Mouse (Mus musculus) cerebellum, postnatal 25 days (tissue): Measurements from ENCODE around the gene Pcyt1b.
A peak's percentile ranks its signal among the peaks of the same experiment; 100 is the strongest.

Experiments used
- DNase-seq, 2 experiments: peaks; one replicate each; pipeline ENCODE4 v3.0.0; 2021; ENCODE audit warnings: mixed read lengths in 2 of 2

Pcyt1b gene

GRCm38 (mm10) chrX:93654218-93655002 lies at the start of gene Pcyt1b:
Gene Pcyt1b (plus strand): TSS chrX:93654863.
- no peak for DNase-seq

GRCm38 (mm10) chrX:93630256-93630655 lies 24.4 kb upstream of the Pcyt1b start:
- peak in 1 of 2 experiments; percentile 21 for DNase-seq

- peak; percentile 89 to 92 for DNase-seq
These were observed 22.8 kb upstream of the Pcyt1b start, which contains the start of gene Pola1 for GRCm38 (mm10) chrX:93631657-93632449. Gene Pola1 (minus strand): TSS chrX:93632155.

- DNase-seq, result no peak
These were observed 19.7 kb upstream of the Pcyt1b start for GRCm38 (mm10) chrX:93634861-93635375.

- no peak for DNase-seq
These were observed 11.1 kb upstream of the Pcyt1b start for GRCm38 (mm10) chrX:93643600-93643999.

GRCm38 (mm10) chrX:93644022-93644421 lies 10.6 kb upstream of the Pcyt1b start:
- DNase-seq, result no peak

- DNase-seq, result no peak
These were observed 3.9 kb upstream of the Pcyt1b start for GRCm38 (mm10) chrX:93650738-93651137.

GRCm38 (mm10) chrX:93655153-93655552 lies 490 bp downstream of the Pcyt1b start:
- no peak for DNase-seq

- no peak for DNase-seq
These were observed 9.4 kb downstream of the Pcyt1b start for GRCm38 (mm10) chrX:93663919-93664586.

- no peak for DNase-seq
These were observed 10.1 kb downstream of the Pcyt1b start for GRCm38 (mm10) chrX:93664787-93665186.

GRCm38 (mm10) chrX:93674432-93674831 lies 19.8 kb downstream of the Pcyt1b start:
- DNase-seq, result no peak

- peak; percentile 64 to 76 for DNase-seq
These were observed 20.5 kb downstream of the Pcyt1b start for GRCm38 (mm10) chrX:93674836-93675795.

- no peak for DNase-seq
These were observed 21.6 kb downstream of the Pcyt1b start for GRCm38 (mm10) chrX:93676228-93676627.

GRCm38 (mm10) chrX:93689287-93689686 lies 34.6 kb downstream of the Pcyt1b start:
- no peak for DNase-seq

- DNase-seq, result no peak
These were observed 36.0 kb downstream of the Pcyt1b start for GRCm38 (mm10) chrX:93690672-93691071.

- no peak for DNase-seq
These were observed 42.9 kb downstream of the Pcyt1b start for GRCm38 (mm10) chrX:93697596-93697995.

- peak; percentile 63 to 76 for DNase-seq
These were observed 46.0 kb downstream of the Pcyt1b start for GRCm38 (mm10) chrX:93700528-93701225.

- DNase-seq, result no peak
These were observed 57.9 kb downstream of the Pcyt1b start for GRCm38 (mm10) chrX:93712566-93712965.

- no peak for DNase-seq
These were observed 74.9 kb downstream of the Pcyt1b start for GRCm38 (mm10) chrX:93729529-93729928.

- DNase-seq, result no peak
These were observed 76.2 kb downstream of the Pcyt1b start for GRCm38 (mm10) chrX:93730854-93731253.

- no peak for DNase-seq
These were observed 77.7 kb downstream of the Pcyt1b start for GRCm38 (mm10) chrX:93732407-93732806.
